Mouse (Mus musculus) ES-E14 (cell line): Measurements from ENCODE around the gene Slc31a1. TPM values are rescaled to one million over a fixed set of nuclear protein-coding genes. Genes with fewer than 3 reads are reported as not detected.

Experiments used
- DNase-seq: peaks from one replicate; pipeline ENCODE4 v3.0.0-alpha.2; 2013; ENCODE audit warnings: low read depth, low spot score
- H3K27ac ChIP-seq: 2 replicates; pipeline ENCODE4 v1.5.1; 2012; ENCODE audit warnings: low read depth, mild to moderate bottlenecking, low read length, moderate library complexity, mixed read lengths; ENCODE audit not compliant: poor library complexity, insufficient read depth, severe bottlenecking
- H3K36me3 ChIP-seq: 2 replicates; pipeline ENCODE4 v1.6.1; 2012; ENCODE audit warnings: mild to moderate bottlenecking, low read length, moderate library complexity, mixed read lengths; ENCODE audit not compliant: control insufficient read depth, poor library complexity, insufficient read depth, severe bottlenecking
- H3K4me1 ChIP-seq, 2 experiments: fragments of 150-350 bp in 1 of 2; sonication (generic) in 1 of 2; 2 replicates each; pipeline ENCODE4 v1.6.1; 2012; ENCODE audit warnings: low read length in 2 of 2, mild to moderate bottlenecking in 1 of 2, mixed read lengths in 1 of 2; ENCODE audit not compliant: control insufficient read depth in 2 of 2, insufficient read depth in 2 of 2, poor library complexity in 1 of 2
- H3K4me3 ChIP-seq, 2 experiments: fragments of 150-350 bp in 1 of 2; sonication (generic) in 1 of 2; 2 replicates each; pipeline ENCODE4 v1.5.1; 2012; ENCODE audit warnings: low read length in 2 of 2, low read depth in 1 of 2, mild to moderate bottlenecking in 1 of 2, mixed read lengths in 1 of 2; ENCODE audit not compliant: insufficient read depth in 1 of 2, poor library complexity in 1 of 2, severe bottlenecking in 1 of 2
- H3K9ac ChIP-seq: 2 replicates; pipeline ENCODE4 v1.6.1; 2012; ENCODE audit warnings: low read depth, mild to moderate bottlenecking, low read length, mixed read lengths; ENCODE audit not compliant: poor library complexity, insufficient read depth, severe bottlenecking
- H3K9me3 ChIP-seq: fragments of 150-350 bp; sonication (generic); 2 replicates; pipeline ENCODE4 v1.6.1; 2012; ENCODE audit warnings: low read depth, mild to moderate bottlenecking, low read length; ENCODE audit not compliant: control insufficient read depth, insufficient read depth
- CHD2 ChIP-seq: IDR thresholded peaks from 2 replicates; pipeline ENCODE4 v1.6.1; 2014; ENCODE audit warnings: mild to moderate bottlenecking, low read depth, low read length, inconsistent platforms
- HCFC1 ChIP-seq: IDR thresholded peaks from 2 replicates; pipeline ENCODE4 v1.6.1; 2012; ENCODE audit warnings: low read length, inconsistent platforms, borderline replicate concordance; ENCODE audit not compliant: insufficient read depth
- MAFK ChIP-seq: IDR thresholded peaks from 2 replicates; pipeline ENCODE4 v1.6.1; 2014; ENCODE audit warnings: mild to moderate bottlenecking, low read depth, low read length, inconsistent platforms; ENCODE audit not compliant: insufficient read depth
- ZC3H11A ChIP-seq: IDR thresholded peaks from 2 replicates; pipeline ENCODE4 v1.6.1; 2012; ENCODE audit warnings: low read depth, mild to moderate bottlenecking, inconsistent platforms, low read length, borderline replicate concordance
- ZNF384 ChIP-seq: IDR thresholded peaks from 2 replicates; pipeline ENCODE4 v1.6.1; 2012; ENCODE audit warnings: low read depth, low read length, inconsistent platforms
- in situ Hi-C, 2 experiments: fragments of 600-800 bp; cut with MboI; formaldehyde crosslinking; loops; one replicate each; pipeline ENCODE4 v1.15.1; 2025; ENCODE audit warnings: low sequenced_read_pairs in 2 of 2, inconsistent platforms in 1 of 2; ENCODE audit not compliant: unreplicated experiment in 2 of 2
- total RNA-seq: library from RNA; depleted of rRNA; stranded (reverse); fragments of 300-350 nt; gene quantifications from 2 replicates; pipeline ENCODE4 v1.2.3, GENCODE M21; 2012

The Slc31a1 gene
- total RNA-seq, 1 experiment = 27.9 TPM

- Histone ChIP-seq H3K27ac (no peak overlapping the region), H3K4me3 (no peak overlapping the region), H3K9me3 (no peaks in the 10 kb centered on the region), H3K36me3 (peaks cover 2% of the 10 kb centered on the region), H3K4me1 (no peaks in the 10 kb centered on the region), H3K9ac (no peak overlapping the region)
- no peak for DNase-seq
- in situ Hi-C loops = no loop called here
- no peak for TF ChIP-seq CHD2
- TF ChIP-seq MAFK = no peak
- no peak for TF ChIP-seq ZNF384
- no peak for TF ChIP-seq ZC3H11A
- TF ChIP-seq HCFC1 = no peak
Measured at GRCm38 (mm10) chr4:62328941-62329660, 31.4 kb upstream of the Slc31a1 start.

- no peaks in the 10 kb centered on the region for H3K4me1 ChIP-seq
- H3K4me3 ChIP-seq = no peak overlapping the region
- no peaks in the 10 kb centered on the region; the same call in 1 of the 2 replicates for H3K36me3 ChIP-seq
- no peak for DNase-seq
- H3K9ac ChIP-seq = no peak overlapping the region
- H3K27ac ChIP-seq = no peak overlapping the region
- H3K9me3 ChIP-seq = no peaks in the 10 kb centered on the region
- in situ Hi-C loops = no loop called here
- TF ChIP-seq CHD2 (no peak), MAFK (no peak), ZC3H11A (no peak), HCFC1 (no peak), ZNF384 (no peak)
Measured at GRCm38 (mm10) chr4:62331977-62332376, 28.6 kb upstream of the Slc31a1 start.

DNA sequence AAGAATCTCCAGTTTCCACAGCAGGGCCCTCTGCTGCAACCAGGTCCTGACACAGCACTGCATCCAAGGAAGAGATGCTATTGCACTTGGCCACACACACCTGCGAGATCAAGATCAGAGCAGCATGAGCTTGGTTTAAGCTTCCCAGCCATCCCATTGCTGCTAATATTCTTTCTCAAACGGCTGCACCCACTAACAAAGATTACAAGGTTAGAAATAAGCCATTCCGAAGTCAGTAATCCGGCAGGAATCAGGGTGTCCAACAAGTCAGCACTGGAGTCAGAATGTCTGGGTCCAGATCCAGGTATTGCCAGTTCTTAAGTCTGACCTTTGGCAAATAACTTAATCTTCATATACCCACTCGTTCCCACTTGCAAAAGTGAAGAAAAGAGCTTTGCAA lies 22.0 kb upstream of the Slc31a1 start:
- no peak for TF ChIP-seq ZNF384
- no peak for TF ChIP-seq MAFK
- no peak for TF ChIP-seq ZC3H11A
- TF ChIP-seq HCFC1 = no peak
- no peak for TF ChIP-seq CHD2
- Histone ChIP-seq H3K27ac (no peak overlapping the region), H3K4me3 (no peak overlapping the region), H3K9ac (no peak overlapping the region), H3K36me3 (no peaks in the 10 kb centered on the region; the same call in 1 of the 2 replicates), H3K9me3 (no peaks in the 10 kb centered on the region), H3K4me1 (no peaks in the 10 kb centered on the region)
- DNase-seq = no peak
- in situ Hi-C loops = no loop called here

GRCm38 (mm10) chr4:62344000-62344399 lies 16.5 kb upstream of the Slc31a1 start:
- Histone ChIP-seq H3K4me3 (no peak overlapping the region), H3K36me3 (no peaks in the 10 kb centered on the region; the same call in 1 of the 2 replicates), H3K27ac (no peak overlapping the region), H3K4me1 (no peaks in the 10 kb centered on the region), H3K9ac (no peak overlapping the region), H3K9me3 (no peaks in the 10 kb centered on the region)
- TF ChIP-seq MAFK (no peak), HCFC1 (no peak), ZNF384 (no peak), CHD2 (no peak), ZC3H11A (no peak)
- in situ Hi-C loops = no loop called here
- DNase-seq = peak; percentile 13

DNA sequence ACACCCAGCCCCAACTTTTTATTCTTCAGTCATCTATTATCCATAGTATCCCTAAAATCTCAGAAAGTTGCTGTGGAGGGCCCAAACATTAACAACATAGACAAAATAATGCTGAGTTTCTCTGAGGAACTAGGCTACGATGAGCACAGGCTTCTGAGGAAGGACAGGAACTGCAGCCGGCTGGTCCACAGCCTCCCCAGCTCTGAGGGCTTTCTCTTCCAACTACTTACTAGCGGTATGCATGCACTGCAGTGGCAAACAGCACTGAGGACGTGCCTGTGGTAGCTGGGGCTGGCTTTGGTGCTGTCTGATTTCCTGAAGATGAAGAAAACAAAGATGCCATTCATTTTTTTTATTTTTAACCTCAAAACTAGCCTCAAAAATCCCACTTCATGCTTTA lies 14.7 kb upstream of the Slc31a1 start:
- no peaks in the 10 kb centered on the region for H3K9me3 ChIP-seq
- in situ Hi-C loops = no loop called here
- H3K4me1 ChIP-seq = no peaks in the 10 kb centered on the region
- H3K36me3 ChIP-seq = no peaks in the 10 kb centered on the region; the same call in 1 of the 2 replicates
- no peak overlapping the region for H3K9ac ChIP-seq
- DNase-seq = no peak
- TF ChIP-seq HCFC1 (no peak), CHD2 (no peak), ZC3H11A (no peak), ZNF384 (no peak), MAFK (no peak)
- no peak overlapping the region for H3K4me3 ChIP-seq
- H3K27ac ChIP-seq = no peak overlapping the region
